Mouse (Mus musculus) cerebellum, adult 2 months (tissue): Measurements from ENCODE around the gene Mras. TPM values are rescaled to one million over a fixed set of nuclear protein-coding genes. Genes with fewer than 3 reads are reported as not detected.

Experiments
- DNase-seq, 2 experiments: peaks; one replicate each; pipeline ENCODE4 v3.0.0; 2021
- H3K27ac ChIP-seq: fragments of 200-500 bp; 2 replicates; pipeline ENCODE4 v1.5.1; 2012; ENCODE audit warnings: low read length, control low read depth, inconsistent platforms; ENCODE audit not compliant: insufficient read depth
- H3K27me3 ChIP-seq: fragments of 200-500 bp; 2 replicates; pipeline ENCODE4 v1.6.1; 2012; ENCODE audit warnings: inconsistent platforms, mild to moderate bottlenecking, low read length, moderate library complexity; ENCODE audit not compliant: control insufficient read depth, insufficient read depth
- H3K4me1 ChIP-seq: fragments of 200-500 bp; 2 replicates; pipeline ENCODE4 v1.6.1; 2011; ENCODE audit warnings: low read length; ENCODE audit not compliant: control insufficient read depth, insufficient read depth
- H3K4me3 ChIP-seq: fragments of 200-500 bp; replicated peaks from 2 replicates; pipeline ENCODE3; 2011; ENCODE audit warnings: mild to moderate bottlenecking, low read depth, low read length, control low read depth; ENCODE audit not compliant: insufficient read depth
- CTCF ChIP-seq: fragments of 200-500 bp; IDR thresholded peaks from 2 replicates; pipeline ENCODE4 v1.5.1; 2011; ENCODE audit warnings: low read depth, mild to moderate bottlenecking, control low read depth, low read length, moderate library complexity, borderline replicate concordance; ENCODE audit not compliant: insufficient read depth
- POLR2A ChIP-seq: fragments of 200-500 bp; IDR thresholded peaks from 2 replicates; pipeline ENCODE4 v1.6.1; 2011; ENCODE audit warnings: low read length, control low read depth, borderline replicate concordance; ENCODE audit not compliant: insufficient read depth
- WGBS: fragments of 180-500 bp; shearing (Covaris S2); methylation state at CpG from one replicate; pipeline ENCODE4 v1.1.7; 2018; 5-methylcytosine and 5-hydroxymethylcytosine counted together
- polyA plus RNA-seq: library from polyadenylated mRNA; depleted of rRNA; stranded (reverse); fragments of >200 nt; gene quantifications from 2 replicates; pipeline ENCODE4 v1.2.3, GENCODE M21; 2012; rRNA removed

Gene Mras
- polyA plus RNA-seq: 68.9 and 81.5 TPM in 2 replicates

GRCm38 (mm10) chr9:99437031-99437764, at the start of gene Mras:
Gene Mras (minus strand): TSS chr9:99437381.
- H3K27ac ChIP-seq: peak within 1 kb of the TSS; percentile 87
- TF ChIP-seq POLR2A: no peak
- TF ChIP-seq CTCF: no peak
- no peaks in the 10 kb centered on the region for H3K27me3 ChIP-seq
- peaks cover 19% of the 10 kb centered on the region for H3K4me1 ChIP-seq
- peak in 1 of 2 experiments; percentile 28 for DNase-seq
- 14% methylated on average over 27 of the region's 27 CpGs for WGBS
- H3K4me3 ChIP-seq: peak within 1 kb of the TSS; percentile 91

DNA sequence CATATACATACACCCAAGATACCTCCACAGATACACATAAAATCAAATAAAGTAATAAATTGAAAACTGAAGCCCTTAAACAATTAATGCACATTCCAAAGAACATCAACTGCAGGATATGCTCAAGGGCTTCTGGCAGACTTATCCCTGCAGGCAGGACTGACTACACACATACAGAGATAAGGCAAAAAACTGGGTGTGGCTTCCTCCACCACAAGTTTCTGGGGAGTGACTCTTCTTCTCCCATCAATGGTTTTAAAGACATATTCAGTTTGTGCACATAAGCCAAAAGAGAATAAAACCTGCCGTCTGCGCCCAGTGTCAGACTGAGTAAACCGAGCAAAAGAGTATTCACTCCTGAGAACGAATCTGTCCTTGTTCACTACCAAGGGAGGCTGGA, 48.0 kb upstream of the Mras start:
- 95% methylated on average over 4 of the region's 4 CpGs for WGBS
- DNase-seq: no peak
- Histone ChIP-seq H3K27me3 (no peaks in the 10 kb centered on the region), H3K27ac (no peak overlapping the region), H3K4me3 (no peak overlapping the region), H3K4me1 (peaks cover 4% of the 10 kb centered on the region; the same call in 1 of the 2 replicates)
- TF ChIP-seq CTCF (no peak), POLR2A (no peak)

GRCm38 (mm10) chr9:99484632-99485031, 47.5 kb upstream of the Mras start:
- no peaks in the 10 kb centered on the region for H3K27me3 ChIP-seq
- no peak for TF ChIP-seq POLR2A
- peaks cover 5% of the 10 kb centered on the region; the same call in 1 of the 2 replicates for H3K4me1 ChIP-seq
- H3K4me3 ChIP-seq: no peak overlapping the region
- H3K27ac ChIP-seq: no peak overlapping the region
- no peak for DNase-seq

DNA sequence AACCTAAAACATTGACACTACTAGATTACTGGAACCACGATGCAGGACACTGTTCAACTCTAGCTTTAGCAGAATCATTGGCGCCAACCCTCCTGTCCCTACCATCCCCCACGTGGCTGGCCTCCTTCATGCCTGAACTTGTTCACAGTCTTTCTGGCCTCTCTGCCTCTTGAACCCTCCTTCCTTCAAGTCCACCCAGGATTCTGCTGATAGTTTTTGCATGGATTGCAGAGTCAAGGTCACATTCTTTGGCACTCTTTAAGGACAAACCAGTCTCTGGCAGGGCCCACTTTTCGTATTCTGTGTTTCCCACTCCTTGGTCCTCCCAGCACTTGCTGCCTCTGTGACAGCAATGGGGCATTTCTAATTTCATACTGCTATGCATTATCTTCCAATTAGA, 46.0 kb upstream of the Mras start:
- 90% methylated on average over 4 of the region's 4 CpGs for WGBS
- Histone ChIP-seq H3K27ac (no peak overlapping the region), H3K4me1 (peaks cover 11% of the 10 kb centered on the region), H3K4me3 (no peak overlapping the region), H3K27me3 (no peaks in the 10 kb centered on the region)
- TF ChIP-seq CTCF (no peak), POLR2A (no peak)
- DNase-seq: no peak

GRCm38 (mm10) chr9:99480764-99481163, 43.6 kb upstream of the Mras start:
- WGBS: 10% methylated on average over 4 of the region's 4 CpGs
- Histone ChIP-seq H3K4me1 (peaks cover 11% of the 10 kb centered on the region), H3K4me3 (no peak overlapping the region), H3K27me3 (no peaks in the 10 kb centered on the region), H3K27ac (no peak overlapping the region)
- no peak for TF ChIP-seq CTCF
- no peak for TF ChIP-seq POLR2A
- DNase-seq: peak; percentile 64 to 84

DNA sequence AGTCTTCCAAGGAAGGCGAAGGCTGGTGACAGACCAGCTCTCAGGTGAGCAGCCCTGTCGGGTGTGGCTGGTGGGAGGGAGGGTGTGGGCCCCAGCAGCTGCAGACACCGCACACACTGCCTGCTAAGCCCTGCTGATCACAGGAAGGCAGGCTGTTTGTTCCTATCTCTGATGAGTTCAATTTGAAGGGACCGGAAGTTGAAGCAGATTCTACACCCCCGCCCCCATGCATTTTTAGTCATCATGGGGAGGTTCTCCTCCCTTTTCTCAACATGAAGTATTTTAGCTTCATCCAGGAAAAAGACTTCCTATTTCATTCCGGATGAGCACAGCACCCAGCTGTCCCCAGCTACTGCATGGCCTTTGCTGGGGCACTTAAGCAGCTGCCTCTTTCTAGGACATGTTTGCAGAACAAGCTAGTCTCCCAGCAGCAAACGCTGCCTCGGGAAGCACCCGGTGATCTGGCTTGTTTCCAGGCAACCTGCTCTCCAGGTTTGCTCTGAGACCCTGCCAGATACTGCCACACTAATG, 42.1 kb upstream of the Mras start:
- Histone ChIP-seq H3K4me1 (peaks cover 11% of the 10 kb centered on the region), H3K4me3 (no peak overlapping the region), H3K27me3 (no peaks in the 10 kb centered on the region), H3K27ac (no peak overlapping the region)
- TF ChIP-seq POLR2A (no peak), CTCF (no peak)
- DNase-seq: peak; percentile 49 to 58
- 55% methylated on average over 9 of the region's 9 CpGs for WGBS

GRCm38 (mm10) chr9:99471334-99471733, 34.2 kb upstream of the Mras start:
- TF ChIP-seq POLR2A: no peak
- TF ChIP-seq CTCF: no peak
- H3K4me1 ChIP-seq: peaks cover 10% of the 10 kb centered on the region
- no peak overlapping the region for H3K27ac ChIP-seq
- H3K27me3 ChIP-seq: no peaks in the 10 kb centered on the region
- 92% methylated on average over 7 of the region's 7 CpGs for WGBS
- DNase-seq: no peak
- H3K4me3 ChIP-seq: no peak overlapping the region
